Mouse (Mus musculus): ENCODE results near the gene Mtnr1b.

- no peak for TF ChIP-seq USF1 (IDR thresholded peaks at IDR 0.05; ENCODE audit: low read depth)
- no peak for TF ChIP-seq CTCF (IDR thresholded peaks at IDR 0.05; ENCODE audit: control insufficient read depth, insufficient read depth, insufficient read length)
- TF ChIP-seq MAX (IDR thresholded peaks at IDR 0.05): no peak
- no peak for TF ChIP-seq MYOD1 (IDR thresholded peaks at IDR 0.05; ENCODE audit: control insufficient read depth, insufficient read length, low read depth)
- TF ChIP-seq MYOG (IDR thresholded peaks at IDR 0.05; ENCODE audit: control insufficient read depth, extremely low read depth, insufficient read length): no peak
Observed at GRCm38 (mm10) chr9:15781936-15782335, 92.4 kb downstream of the Mtnr1b start.

Measured in C2C12 (cell line).